Mouse (Mus musculus): Measurements from ENCODE around the gene 4833427G06Rik.

DNA sequence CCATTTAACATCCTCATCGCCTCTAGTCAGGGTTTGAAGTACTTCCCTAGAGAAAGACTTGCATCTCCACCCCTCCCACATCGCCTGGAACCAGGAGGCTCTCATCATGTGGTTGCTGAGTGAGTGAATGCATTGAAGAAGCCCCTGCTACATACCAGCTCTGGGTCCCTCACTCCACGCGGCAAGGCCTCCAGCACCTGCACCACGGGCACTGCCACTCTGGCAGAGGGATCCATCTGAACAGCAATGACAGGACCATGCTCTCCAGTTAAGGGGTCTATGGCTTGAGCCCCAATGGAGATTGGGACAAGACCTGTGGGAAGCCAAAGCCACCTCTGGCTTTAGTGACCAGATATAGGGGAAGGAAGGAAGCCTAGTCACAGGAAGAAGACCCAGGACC lies 45.4 kb upstream of the 4833427G06Rik start:
- TF ChIP-seq MAFK (IDR thresholded peaks at IDR 0.05; ENCODE audit: insufficient read depth, low read depth, low read length): no peak
- no peak for TF ChIP-seq ZNF384 (IDR thresholded peaks at IDR 0.05; ENCODE audit: low read depth, low read length)
- TF ChIP-seq CHD2 (IDR thresholded peaks at IDR 0.05; ENCODE audit: low read depth, low read length): no peak
- no peak for TF ChIP-seq HCFC1 (IDR thresholded peaks at IDR 0.05; ENCODE audit: borderline replicate concordance, insufficient read depth, low read length)
- TF ChIP-seq ZC3H11A (IDR thresholded peaks at IDR 0.05; ENCODE audit: borderline replicate concordance, low read depth, low read length): no peak

Data from ES-E14 (cell line).